In the genomic region with DNA sequence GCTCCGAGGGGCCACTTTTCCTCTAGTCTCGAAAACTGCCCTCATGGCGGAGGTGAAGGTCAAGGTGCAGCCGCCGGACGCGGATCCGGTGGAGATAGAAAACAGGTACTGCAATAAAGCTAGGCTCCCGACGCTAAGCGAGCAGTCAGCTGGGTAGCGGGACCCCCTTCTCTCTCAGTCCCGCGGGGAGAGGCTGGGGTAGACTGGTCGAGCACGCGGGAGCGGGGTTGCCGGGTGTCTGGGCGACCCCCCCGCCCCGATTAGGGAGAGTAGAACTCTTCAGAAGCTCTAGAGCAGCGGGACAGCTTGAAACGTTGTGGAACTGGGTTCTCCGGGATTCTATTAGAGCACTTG, we compare ENCODE assay signal across 8 mouse cellular contexts. TPM values are rescaled to one million over a fixed set of nuclear protein-coding genes. Genes with fewer than 3 reads are reported as not detected.
DNase-seq lines count a peak whose midpoint lies in the region; ATAC-seq and TF ChIP-seq lines count a peak whose summit lies in the region.

No protein-coding gene starts in this region.

- peak overlapping the region; percentile 84 for H3K27ac ChIP-seq in liver, adult 2 months (replicated peaks; ENCODE audit: insufficient read depth, low read depth, low read length)
- H3K27ac ChIP-seq in embryonic facial prominence, embryonic 13.5 days, result peak overlapping the region; percentile 92
- H3K27ac ChIP-seq in intestine, postnatal 0 days (ENCODE audit: low read depth, low read length), result peak overlapping the region; percentile 90
- H3K27ac ChIP-seq in neural tube, embryonic 12.5 days, result peak overlapping the region; percentile 67; the same call in 1 of the 2 replicates

- peak overlapping the region; percentile 77 for H3K4me3 ChIP-seq in liver, adult 2 months (ENCODE audit: insufficient read depth, low read depth, low read length)
- H3K4me3 ChIP-seq in embryonic facial prominence, embryonic 13.5 days, result peak overlapping the region; percentile 85
- H3K4me3 ChIP-seq in intestine, postnatal 0 days (ENCODE audit: low read depth, low read length), result peak overlapping the region; percentile 93
- H3K4me3 ChIP-seq in neural tube, embryonic 12.5 days, result peak overlapping the region; percentile 84

- H3K27me3 ChIP-seq in liver, adult 2 months (ENCODE audit: control insufficient read depth, insufficient read depth, low read length), result no peaks in the 10 kb centered on the region
- peaks cover 14% of the 10 kb centered on the region for H3K27me3 ChIP-seq in embryonic facial prominence, embryonic 13.5 days
- H3K27me3 ChIP-seq in intestine, postnatal 0 days (replicated peaks; ENCODE audit: control insufficient read depth, insufficient read depth, low read length), result no peaks in the 10 kb centered on the region
- no peaks in the 10 kb centered on the region for H3K27me3 ChIP-seq in neural tube, embryonic 12.5 days (replicated peaks)

- H3K79me2 ChIP-seq in liver, adult 2 months (ENCODE audit: control insufficient read depth, insufficient read depth, low read length), result peaks cover 3% of the 10 kb centered on the region; the same call in 1 of the 2 replicates

- TF ChIP-seq CTCF in liver, adult 2 months (IDR thresholded peaks at IDR 0.05; ENCODE audit: low read depth, low read length), result no peak
- TF ChIP-seq CTCF in intestine, postnatal 0 days (IDR thresholded peaks at IDR 0.05; ENCODE audit: low read depth), result no peak

- H3K9me3 ChIP-seq in embryonic facial prominence, embryonic 13.5 days, result no peaks in the 10 kb centered on the region
- no peaks in the 10 kb centered on the region for H3K9me3 ChIP-seq in intestine, postnatal 0 days (ENCODE audit: control insufficient read depth)
- H3K9me3 ChIP-seq in neural tube, embryonic 12.5 days, result no peaks in the 10 kb centered on the region

- WGBS in liver, adult 2 months, result under 1% methylated on average over 25 of the region's 25 CpGs
- 0% methylated on average over 25 of the region's 25 CpGs for WGBS in embryonic facial prominence, embryonic 13.5 days
- under 1% methylated on average over 25 of the region's 25 CpGs for WGBS in intestine, postnatal 0 days
- under 1% methylated on average over 25 of the region's 25 CpGs for WGBS in neural tube, embryonic 12.5 days

- peak overlapping the region; percentile 73 for H3K9ac ChIP-seq in liver, adult 2 months (ENCODE audit: low read depth, low read length)
- peak overlapping the region; percentile 88 for H3K9ac ChIP-seq in embryonic facial prominence, embryonic 13.5 days
- peak overlapping the region; percentile 94 for H3K9ac ChIP-seq in intestine, postnatal 0 days (ENCODE audit: low read depth, low read length)
- peak overlapping the region; percentile 83 for H3K9ac ChIP-seq in neural tube, embryonic 12.5 days

- peaks cover 2% of the 10 kb centered on the region; the same call in 1 of the 2 replicates for H3K4me1 ChIP-seq in liver, adult 2 months (ENCODE audit: control insufficient read depth, insufficient read depth, low read length)
- peaks cover 15% of the 10 kb centered on the region for H3K4me1 ChIP-seq in embryonic facial prominence, embryonic 13.5 days
- H3K4me1 ChIP-seq in intestine, postnatal 0 days (replicated peaks; ENCODE audit: control insufficient read depth, insufficient read depth, low read length), result 0 out of 2 replicates have a peak, but pooled peaks cover 7% of the 10 kb centered on the region
- peaks cover 12% of the 10 kb centered on the region for H3K4me1 ChIP-seq in neural tube, embryonic 12.5 days

- H3K4me2 ChIP-seq in embryonic facial prominence, embryonic 13.5 days, result peak overlapping the region; percentile 89
- peak overlapping the region; percentile 91 for H3K4me2 ChIP-seq in intestine, postnatal 0 days (replicated peaks; ENCODE audit: low read depth)
- H3K4me2 ChIP-seq in neural tube, embryonic 12.5 days (replicated peaks), result peak overlapping the region; percentile 81

- TF ChIP-seq POLR2A in liver, adult 2 months (IDR thresholded peaks at IDR 0.05; ENCODE audit: extremely low read depth, insufficient read depth, low read length), result no peak

- H3K36me3 ChIP-seq in liver, adult 2 months (ENCODE audit: control insufficient read depth, insufficient read depth, low read length), result peaks cover 12% of the 10 kb centered on the region
- peaks cover 15% of the 10 kb centered on the region for H3K36me3 ChIP-seq in embryonic facial prominence, embryonic 13.5 days
- peaks cover 5% of the 10 kb centered on the region for H3K36me3 ChIP-seq in intestine, postnatal 0 days (ENCODE audit: control insufficient read depth, insufficient read depth)
- peaks cover 14% of the 10 kb centered on the region for H3K36me3 ChIP-seq in neural tube, embryonic 12.5 days

- no peak; the same call in 1 of the 2 replicates for ATAC-seq in embryonic facial prominence, embryonic 13.5 days (ENCODE audit: insufficient number of reproducible peaks, insufficient read depth, low FRiP score, low TSS enrichment, low read depth)
- ATAC-seq in intestine, postnatal 0 days, result no peak; the same call in 1 of the 2 replicates
- peak; percentile 61 for ATAC-seq in neural tube, embryonic 12.5 days (ENCODE audit: low FRiP score, low read depth)

- DNase-seq in liver, adult 2 months (ENCODE audit: extremely low read depth, low read depth, low spot score), result no peak
- no peak for DNase-seq in liver
- DNase-seq in adrenal gland, postnatal 14 days, result no peak
- no peak for DNase-seq in left cerebral cortex, adult 11 months (ENCODE audit: low spot score)
- DNase-seq in cerebellum, adult 8-10 months, result no peak

RNA-seq across cellular contexts. Expression of a gene that starts 0.3 kb away (rescaled TPM):
- 8.1 and 8.9 TPM in 2 replicates for total RNA-seq in liver, adult 2 months (2014; rRNA removed)
- 3.0 and 5.1 TPM in 2 replicates for polyA plus RNA-seq in liver, adult 2 months (2012; rRNA removed)
- 32.9 and 33.8 TPM in 2 replicates for polyA plus RNA-seq in embryonic facial prominence, embryonic 13.5 days (2015; fragmentation: Nextera tagmentation; extraction: Ambion mirVana)
- polyA plus RNA-seq in intestine, postnatal 0 days (2015; fragmentation: Nextera tagmentation; extraction: Ambion mirVana), result 6.7 and 8.1 TPM in 2 replicates
- 33.3 and 33.9 TPM in 2 replicates for polyA plus RNA-seq in neural tube, embryonic 12.5 days (2016; fragmentation: Nextera tagmentation; extraction: Ambion mirVana)
- 18.0 and 21.0 TPM in 2 replicates for total RNA-seq in adrenal gland, postnatal 14 days (2021)

RNA-seq across cellular contexts. Expression of a gene that starts 0.6 kb away (rescaled TPM):
- total RNA-seq in liver, adult 2 months (2014; rRNA removed), result 0.18 and 0.34 TPM in 2 replicates
- polyA plus RNA-seq in liver, adult 2 months (2012; rRNA removed), result 0.09 and 0.48 TPM in 2 replicates
- polyA plus RNA-seq in embryonic facial prominence, embryonic 13.5 days (2015; fragmentation: Nextera tagmentation; extraction: Ambion mirVana), result 2.6 and 3.1 TPM in 2 replicates
- polyA plus RNA-seq in intestine, postnatal 0 days (2015; fragmentation: Nextera tagmentation; extraction: Ambion mirVana), result 0.30 and 0.47 TPM in 2 replicates
- 5.2 and 7.2 TPM in 2 replicates for polyA plus RNA-seq in neural tube, embryonic 12.5 days (2016; fragmentation: Nextera tagmentation; extraction: Ambion mirVana)
- 1.7 and 3.9 TPM in 2 replicates for total RNA-seq in adrenal gland, postnatal 14 days (2021)

RNA-seq across cellular contexts. Expression of a gene that starts 22.9 kb away (rescaled TPM):
- 16.1 and 17.1 TPM in 2 replicates for total RNA-seq in liver, adult 2 months (2014; rRNA removed)
- polyA plus RNA-seq in liver, adult 2 months (2012; rRNA removed), result 7.1 and 9.2 TPM in 2 replicates
- 66.4 and 66.5 TPM in 2 replicates for polyA plus RNA-seq in embryonic facial prominence, embryonic 13.5 days (2015; fragmentation: Nextera tagmentation; extraction: Ambion mirVana)
- 17.6 and 18.3 TPM in 2 replicates for polyA plus RNA-seq in intestine, postnatal 0 days (2015; fragmentation: Nextera tagmentation; extraction: Ambion mirVana)
- polyA plus RNA-seq in neural tube, embryonic 12.5 days (2016; fragmentation: Nextera tagmentation; extraction: Ambion mirVana), result 53.9 and 58.0 TPM in 2 replicates
- total RNA-seq in adrenal gland, postnatal 14 days (2021), result 27.4 and 28.1 TPM in 2 replicates

RNA-seq across cellular contexts. Expression of a gene that starts 28.2 kb away (rescaled TPM):
- total RNA-seq in liver, adult 2 months (2014; rRNA removed), result 41.1 and 49.7 TPM in 2 replicates
- 41.0 and 47.6 TPM in 2 replicates for polyA plus RNA-seq in liver, adult 2 months (2012; rRNA removed)
- polyA plus RNA-seq in embryonic facial prominence, embryonic 13.5 days (2015; fragmentation: Nextera tagmentation; extraction: Ambion mirVana), result 81.0 and 83.3 TPM in 2 replicates
- 69.1 and 72.4 TPM in 2 replicates for polyA plus RNA-seq in intestine, postnatal 0 days (2015; fragmentation: Nextera tagmentation; extraction: Ambion mirVana)
- 96.1 and 97.2 TPM in 2 replicates for polyA plus RNA-seq in neural tube, embryonic 12.5 days (2016; fragmentation: Nextera tagmentation; extraction: Ambion mirVana)
- 58.8 and 74.1 TPM in 2 replicates for total RNA-seq in adrenal gland, postnatal 14 days (2021)
